Comparison of ENCODE assay signal across 19 mouse cellular contexts in the genomic region with DNA sequence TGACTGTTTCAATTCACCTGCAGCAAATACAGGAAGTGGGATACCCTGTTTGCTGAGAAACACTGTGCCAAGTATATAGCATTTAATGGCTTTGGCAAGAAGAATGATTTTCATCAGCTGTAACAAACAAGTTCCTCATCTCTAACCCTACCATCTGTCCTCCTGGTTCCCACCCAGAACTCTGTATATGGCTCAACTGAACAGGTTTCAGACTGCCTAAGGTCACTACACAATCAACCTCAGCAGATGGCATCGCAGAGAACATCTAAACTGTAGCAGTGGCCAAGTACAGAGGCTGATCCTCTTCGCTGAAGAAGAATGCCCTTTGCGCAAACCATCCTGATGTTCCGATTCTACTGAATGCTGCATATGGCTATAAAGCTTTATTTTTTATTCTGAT.
DNase-seq lines count a peak whose midpoint lies in the region; ATAC-seq and TF ChIP-seq lines count a peak whose summit lies in the region.
"Had no signal": no experiment of that assay in that cellular context is flagged by ENCODE, and none has a peak within 500 bp of the region (broad histone marks: within the 10 kb centered on the region; RNA-seq: fewer than 3 reads in every experiment).

No protein-coding gene starts in this region.

- H3K9ac ChIP-seq in forebrain, embryonic 14.5 days (ENCODE audit: low read length), result no peak overlapping the region
- H3K9ac ChIP-seq in forebrain, postnatal 0 days, result no peak overlapping the region
- no peak overlapping the region for H3K9ac ChIP-seq in MEL (ENCODE audit: control insufficient read depth, low read depth, low read length, poor library complexity, severe bottlenecking)
- H3K9ac ChIP-seq: embryonic facial prominence, embryonic 13.5 days; heart, embryonic 15.5 days; kidney, embryonic 15.5 days; limb, embryonic 15.5 days; liver, embryonic 15.5 days; midbrain, embryonic 12.5 days had no signal

- H3K4me3 ChIP-seq in forebrain, embryonic 14.5 days (ENCODE audit: low read depth, low read length), result no peak overlapping the region
- H3K4me3 ChIP-seq in forebrain, postnatal 0 days (ENCODE audit: low read depth, low read length), result no peak overlapping the region
- no peak overlapping the region for H3K4me3 ChIP-seq in left cerebral cortex, adult 2 months
- no peak overlapping the region for H3K4me3 ChIP-seq in MEL (ENCODE audit: control insufficient read depth in 1 of 2, insufficient read depth in 1 of 2, low read depth in 2 of 2, low read length in 2 of 2)
- H3K4me3 ChIP-seq: embryonic facial prominence, embryonic 13.5 days; heart, embryonic 15.5 days; kidney, embryonic 15.5 days; limb, embryonic 15.5 days; liver, embryonic 15.5 days; midbrain, embryonic 12.5 days had no signal

- H3K27me3 ChIP-seq in forebrain, embryonic 14.5 days (replicated peaks; ENCODE audit: control insufficient read depth, insufficient read depth, low read length), result no peaks in the 10 kb centered on the region
- no peaks in the 10 kb centered on the region for H3K27me3 ChIP-seq in forebrain, postnatal 0 days (ENCODE audit: insufficient read depth, low read length)
- H3K27me3 ChIP-seq in MEL (ENCODE audit: control insufficient read depth in 1 of 2, insufficient read depth in 2 of 2, low read length in 2 of 2), result no peaks in the 10 kb centered on the region
- H3K27me3 ChIP-seq: embryonic facial prominence, embryonic 13.5 days; heart, embryonic 15.5 days; kidney, embryonic 15.5 days; limb, embryonic 15.5 days; liver, embryonic 15.5 days; midbrain, embryonic 12.5 days had no signal

- no peaks in the 10 kb centered on the region for H3K4me1 ChIP-seq in forebrain, embryonic 14.5 days (ENCODE audit: control insufficient read depth, insufficient read depth, low read length)
- H3K4me1 ChIP-seq in forebrain, postnatal 0 days (ENCODE audit: insufficient read depth), result no peaks in the 10 kb centered on the region
- no peaks in the 10 kb centered on the region for H3K4me1 ChIP-seq in MEL (ENCODE audit: control insufficient read depth in 1 of 2, insufficient read depth in 2 of 2, low read length in 2 of 2)
- H3K4me1 ChIP-seq: embryonic facial prominence, embryonic 13.5 days; heart, embryonic 15.5 days; kidney, embryonic 15.5 days; limb, embryonic 15.5 days; liver, embryonic 15.5 days; midbrain, embryonic 12.5 days had no signal

- no peaks in the 10 kb centered on the region for H3K79me2 ChIP-seq in MEL (ENCODE audit: control insufficient read depth, insufficient read depth, low read length, poor library complexity)

- no peak for TF ChIP-seq POLR2A in MEL (IDR thresholded peaks at IDR 0.05; ENCODE audit: control insufficient read depth in 1 of 2, insufficient read depth in 1 of 2, low read depth in 1 of 2, low read length in 2 of 2, poor library complexity in 1 of 2)

- no peaks in the 10 kb centered on the region for H3K9me3 ChIP-seq in forebrain, embryonic 14.5 days (replicated peaks; ENCODE audit: control insufficient read depth, low read length)
- no peaks in the 10 kb centered on the region for H3K9me3 ChIP-seq in forebrain, postnatal 0 days (ENCODE audit: low read length)
- H3K9me3 ChIP-seq in MEL (replicated peaks; ENCODE audit: insufficient read depth, low read length), result no peaks in the 10 kb centered on the region
- H3K9me3 ChIP-seq: embryonic facial prominence, embryonic 13.5 days; heart, embryonic 15.5 days; kidney, embryonic 15.5 days; limb, embryonic 15.5 days; liver, embryonic 15.5 days; midbrain, embryonic 12.5 days had no signal

- TF ChIP-seq RAD21 in MEL (IDR thresholded peaks at IDR 0.05; ENCODE audit: low read depth, low read length), result no peak

- DNase-seq in forebrain, embryonic 14.5 days (ENCODE audit: low spot score), result peak; percentile 49
- no peak for DNase-seq in forebrain, postnatal 0 days
- peak; percentile 71 for DNase-seq in left cerebral cortex, postnatal 4 days
- no peak for DNase-seq in left cerebral cortex, adult 2 months (ENCODE audit: extremely low spot score in 1 of 2, low spot score in 2 of 2)
- peak; percentile 29 for DNase-seq in MEL (ENCODE audit: low read depth, low spot score)
- peak; percentile 17 for DNase-seq in cerebellum, adult 9-11 months
- DNase-seq in right cerebral cortex, adult 2 months (ENCODE audit: low spot score in 2 of 2), result no peak
- DNase-seq: gastrocnemius, postnatal 14 days; heart, postnatal 4 days; right cerebral cortex, adult 18-20 months had no signal

- no peaks in the 10 kb centered on the region for H3K36me3 ChIP-seq in forebrain, embryonic 14.5 days (ENCODE audit: control insufficient read depth, insufficient read depth, low read length)
- H3K36me3 ChIP-seq in forebrain, postnatal 0 days (ENCODE audit: insufficient read depth), result no peaks in the 10 kb centered on the region
- H3K36me3 ChIP-seq in MEL (ENCODE audit: control insufficient read depth in 1 of 2, insufficient read depth in 2 of 2, low read length in 2 of 2), result no peaks in the 10 kb centered on the region
- H3K36me3 ChIP-seq: embryonic facial prominence, embryonic 13.5 days; heart, embryonic 15.5 days; kidney, embryonic 15.5 days; limb, embryonic 15.5 days; liver, embryonic 15.5 days; midbrain, embryonic 12.5 days had no signal

- TF ChIP-seq CTCF in forebrain, postnatal 0 days (IDR thresholded peaks at IDR 0.05; ENCODE audit: low read depth), result no peak
- TF ChIP-seq CTCF in left cerebral cortex, adult 2 months (IDR thresholded peaks at IDR 0.05), result no peak
- no peak for TF ChIP-seq CTCF in MEL (IDR thresholded peaks at IDR 0.05 in 2 of 3, conservative IDR thresholded peaks at IDR 0.05 in 1 of 3; ENCODE audit: control insufficient read depth in 1 of 3, insufficient read depth in 1 of 3, low read depth in 2 of 3, low read length in 3 of 3, poor library complexity in 1 of 3, severe bottlenecking in 1 of 3)

- intact Hi-C loops in left cerebral cortex, postnatal 4 days (cut with DNase I), result no loop called here
- intact Hi-C loops in left cerebral cortex, adult 2 months (cut with DNase I), result no loop called here

- WGBS in forebrain, embryonic 14.5 days, result 81% methylated on average over 4 of the region's 4 CpGs
- WGBS in forebrain, postnatal 0 days, result 81% methylated on average over 4 of the region's 4 CpGs

- peak; percentile 68; the same call in 1 of the 2 replicates for ATAC-seq in forebrain, embryonic 14.5 days
- no peak for ATAC-seq in forebrain, postnatal 0 days
- no peak for ATAC-seq in granulocyte monocyte progenitor cell, adult 5-6 weeks (replicated peaks; ENCODE audit: poor library complexity, severe bottlenecking)
- ATAC-seq: intestine, embryonic 16.5 days; lung, postnatal 0 days had no signal

- no peak overlapping the region for H3K27ac ChIP-seq in forebrain, embryonic 14.5 days (ENCODE audit: low read depth, low read length)
- no peak overlapping the region for H3K27ac ChIP-seq in forebrain, postnatal 0 days (ENCODE audit: low read depth, low read length)
- H3K27ac ChIP-seq in left cerebral cortex, adult 2 months, result no peak overlapping the region
- no peak overlapping the region for H3K27ac ChIP-seq in MEL (ENCODE audit: control insufficient read depth, low read depth, low read length)
- H3K27ac ChIP-seq: embryonic facial prominence, embryonic 13.5 days; heart, embryonic 15.5 days; kidney, embryonic 15.5 days; limb, embryonic 15.5 days; liver, embryonic 15.5 days; midbrain, embryonic 12.5 days had no signal

- no peak overlapping the region for H3K4me2 ChIP-seq in forebrain, embryonic 14.5 days (ENCODE audit: low read length)
- no peak overlapping the region for H3K4me2 ChIP-seq in forebrain, postnatal 0 days (ENCODE audit: low read depth)
- H3K4me2 ChIP-seq: embryonic facial prominence, embryonic 13.5 days; heart, embryonic 15.5 days; kidney, embryonic 15.5 days; limb, embryonic 15.5 days; liver, embryonic 15.5 days; midbrain, embryonic 12.5 days had no signal

- no peak for TF ChIP-seq EP300 in MEL (IDR thresholded peaks at IDR 0.05; ENCODE audit: low read depth in 1 of 2, low read length in 2 of 2)

TF ChIP-seq in MEL, 35 proteins besides CTCF, POLR2A, EP300 and RAD21:
- TF ChIP-seq ZKSCAN1 (IDR thresholded peaks at IDR 0.05; ENCODE audit: low read depth, low read length) (no peak), CHD1 (IDR thresholded peaks at IDR 0.05; ENCODE audit: low read depth, low read length) (no peak), ETS1 (IDR thresholded peaks at IDR 0.05; ENCODE audit: low read depth, low read length) (peak; percentile 60; the same call in 1 of the 2 replicates), MYB (IDR thresholded peaks at IDR 0.05; ENCODE audit: low read depth, low read length) (no peak), MEF2A (IDR thresholded peaks at IDR 0.05; ENCODE audit: extremely low read depth, insufficient replicate concordance, low read depth, low read length, poor library complexity, severe bottlenecking) (no peak)
TF ChIP-seq in MEL: peak in this region for 1.

Comparison
In these comparisons a context has a peak if more than half of its experiments do, and no peak if none do; other contexts are left out.
1. DNase-seq: peak in forebrain, embryonic 14.5 days (single experiment), left cerebral cortex, postnatal 4 days (single experiment), MEL (single experiment) and cerebellum, adult 9-11 months (single experiment); none in forebrain, postnatal 0 days (single experiment), left cerebral cortex, adult 2 months (0 of 2) and right cerebral cortex, adult 2 months (0 of 2).